Mouse (Mus musculus) hindbrain, embryonic 15.5 days (tissue): ENCODE measurements around the gene Ric1. TPM values are rescaled to one million over a fixed set of nuclear protein-coding genes. Genes with fewer than 3 reads are reported as not detected.

Experiments
- ATAC-seq: fragments of 200-750 bp; cut with Nextera tagmentation; 2 replicates; pipeline ENCODE4 v1.8.0; 2017; ENCODE audit warnings: low read depth, moderate number of reproducible peaks, moderate TSS enrichment; ENCODE audit not compliant: low FRiP score
- H3K27ac ChIP-seq: fragments of 300-500 bp; sonication (generic); replicated peaks from 2 replicates; pipeline ENCODE4 v1.5.1; 2015; ENCODE audit warnings: mild to moderate bottlenecking, inconsistent platforms
- H3K27me3 ChIP-seq: fragments of 300-500 bp; sonication (generic); 2 replicates; pipeline ENCODE4 v1.6.1; 2015; ENCODE audit warnings: control low read depth, inconsistent platforms
- H3K36me3 ChIP-seq: fragments of 300-500 bp; sonication (generic); 2 replicates; pipeline ENCODE4 v1.6.1; 2015; ENCODE audit warnings: control low read depth, inconsistent platforms
- H3K4me1 ChIP-seq: fragments of 300-500 bp; sonication (generic); replicated peaks from 2 replicates; pipeline ENCODE4 v1.6.1; 2015; ENCODE audit warnings: control low read depth, inconsistent platforms
- H3K4me2 ChIP-seq: fragments of 300-500 bp; sonication (generic); 2 replicates; pipeline ENCODE4 v1.6.1; 2015; ENCODE audit warnings: moderate library complexity, mild to moderate bottlenecking, inconsistent platforms
- H3K4me3 ChIP-seq: fragments of 300-500 bp; sonication (generic); 2 replicates; pipeline ENCODE4 v1.5.1; 2015; ENCODE audit warnings: mild to moderate bottlenecking, inconsistent platforms
- H3K9ac ChIP-seq: fragments of 300-500 bp; sonication (generic); 2 replicates; pipeline ENCODE4 v1.6.1; 2015; ENCODE audit warnings: inconsistent platforms
- H3K9me3 ChIP-seq: fragments of 300-500 bp; sonication (generic); 2 replicates; pipeline ENCODE4 v1.6.1; 2016; ENCODE audit warnings: control low read depth, inconsistent platforms
- WGBS: fragments of 180-500 bp; shearing (Covaris S2); methylation state at CpG from one replicate; pipeline ENCODE4 v1.1.7; 2015; 5-methylcytosine and 5-hydroxymethylcytosine counted together
- polyA plus RNA-seq: library from polyadenylated mRNA; unstranded; fragments of >200 nt; fragmentation: Nextera tagmentation; extraction: Ambion mirVana; gene quantifications from 2 replicates; pipeline ENCODE4 v1.2.1, GENCODE M21; 2015

Gene Ric1
- 12.0 and 12.2 TPM in 2 replicates for polyA plus RNA-seq

GRCm38 (mm10) chr19:29521637-29522435, at the start of gene Ric1:
TSS of gene Ric1 (plus strand) at chr19:29522282.
- H3K9ac ChIP-seq: peak within 1 kb of the TSS; percentile 93
- WGBS: under 1% methylated on average over 67 of the region's 80 CpGs
- peak; percentile 98 for ATAC-seq
- H3K4me3 ChIP-seq: peak within 1 kb of the TSS; percentile 95
- H3K4me1 ChIP-seq: peaks cover 25% of the 10 kb centered on the region
- H3K36me3 ChIP-seq: no peaks in the 10 kb centered on the region
- no peaks in the 10 kb centered on the region for H3K9me3 ChIP-seq
- peak within 1 kb of the TSS; percentile 95 for H3K27ac ChIP-seq
- no peaks in the 10 kb centered on the region for H3K27me3 ChIP-seq
- H3K4me2 ChIP-seq: peak within 1 kb of the TSS; percentile 94

GRCm38 (mm10) chr19:29472424-29472823, 49.7 kb upstream of the Ric1 start:
- H3K4me1 ChIP-seq: peaks cover 5% of the 10 kb centered on the region
- no peak overlapping the region for H3K4me2 ChIP-seq
- WGBS: 90% methylated on average over 8 of the region's 8 CpGs
- no peaks in the 10 kb centered on the region for H3K36me3 ChIP-seq
- no peak overlapping the region for H3K4me3 ChIP-seq
- H3K9ac ChIP-seq: no peak overlapping the region
- no peaks in the 10 kb centered on the region for H3K27me3 ChIP-seq
- ATAC-seq: no peak
- H3K27ac ChIP-seq: no peak overlapping the region
- no peaks in the 10 kb centered on the region for H3K9me3 ChIP-seq

GRCm38 (mm10) chr19:29472946-29473345, 49.1 kb upstream of the Ric1 start:
- H3K27me3 ChIP-seq: no peaks in the 10 kb centered on the region
- no peaks in the 10 kb centered on the region for H3K9me3 ChIP-seq
- no peak overlapping the region for H3K27ac ChIP-seq
- H3K36me3 ChIP-seq: no peaks in the 10 kb centered on the region
- no peak overlapping the region for H3K4me2 ChIP-seq
- ATAC-seq: no peak
- H3K4me1 ChIP-seq: peaks cover 5% of the 10 kb centered on the region
- H3K9ac ChIP-seq: no peak overlapping the region
- H3K4me3 ChIP-seq: no peak overlapping the region
- 93% methylated on average over 5 of the region's 5 CpGs for WGBS

GRCm38 (mm10) chr19:29474803-29475202, 47.3 kb upstream of the Ric1 start:
- Histone ChIP-seq H3K27ac (no peak overlapping the region), H3K4me3 (no peak overlapping the region), H3K9ac (no peak overlapping the region), H3K4me1 (peaks cover 5% of the 10 kb centered on the region), H3K9me3 (no peaks in the 10 kb centered on the region), H3K4me2 (no peak overlapping the region), H3K27me3 (no peaks in the 10 kb centered on the region), H3K36me3 (no peaks in the 10 kb centered on the region)
- 57% methylated on average over 2 of the region's 2 CpGs for WGBS
- ATAC-seq: no peak

GRCm38 (mm10) chr19:29475210-29475620, 46.9 kb upstream of the Ric1 start:
- Histone ChIP-seq H3K9ac (no peak overlapping the region), H3K27me3 (no peaks in the 10 kb centered on the region), H3K4me3 (no peak overlapping the region), H3K4me2 (no peak overlapping the region), H3K4me1 (peaks cover 5% of the 10 kb centered on the region), H3K27ac (no peak overlapping the region), H3K36me3 (no peaks in the 10 kb centered on the region), H3K9me3 (no peaks in the 10 kb centered on the region)
- ATAC-seq: no peak
- WGBS: 94% methylated on average over 4 of the region's 4 CpGs

- Histone ChIP-seq H3K9ac (no peak overlapping the region), H3K4me3 (no peak overlapping the region), H3K27me3 (no peaks in the 10 kb centered on the region), H3K36me3 (no peaks in the 10 kb centered on the region), H3K9me3 (no peaks in the 10 kb centered on the region), H3K4me2 (no peak overlapping the region), H3K27ac (no peak overlapping the region), H3K4me1 (no peaks in the 10 kb centered on the region)
- WGBS: 26% methylated on average over 4 of the region's 4 CpGs
- no peak for ATAC-seq
Measured at GRCm38 (mm10) chr19:29478598-29478997, 43.5 kb upstream of the Ric1 start.

- no peaks in the 10 kb centered on the region for H3K9me3 ChIP-seq
- 60% methylated on average over 6 of the region's 6 CpGs for WGBS
- no peak overlapping the region for H3K27ac ChIP-seq
- no peaks in the 10 kb centered on the region for H3K36me3 ChIP-seq
- no peaks in the 10 kb centered on the region for H3K4me1 ChIP-seq
- no peak overlapping the region for H3K4me3 ChIP-seq
- no peaks in the 10 kb centered on the region for H3K27me3 ChIP-seq
- H3K9ac ChIP-seq: no peak overlapping the region
- H3K4me2 ChIP-seq: no peak overlapping the region
- ATAC-seq: no peak
Measured at GRCm38 (mm10) chr19:29481578-29481977, 40.5 kb upstream of the Ric1 start.

- Histone ChIP-seq H3K27me3 (no peaks in the 10 kb centered on the region), H3K9ac (no peak overlapping the region), H3K27ac (no peak overlapping the region), H3K4me3 (no peak overlapping the region), H3K36me3 (no peaks in the 10 kb centered on the region), H3K9me3 (no peaks in the 10 kb centered on the region), H3K4me1 (no peaks in the 10 kb centered on the region), H3K4me2 (no peak overlapping the region)
- WGBS: 77% methylated on average over 5 of the region's 5 CpGs
- no peak for ATAC-seq
Measured at GRCm38 (mm10) chr19:29482148-29482547, 39.9 kb upstream of the Ric1 start.

GRCm38 (mm10) chr19:29482637-29483036, 39.4 kb upstream of the Ric1 start:
- Histone ChIP-seq H3K27ac (no peak overlapping the region), H3K9me3 (no peaks in the 10 kb centered on the region), H3K4me3 (no peak overlapping the region), H3K36me3 (no peaks in the 10 kb centered on the region), H3K4me2 (no peak overlapping the region), H3K27me3 (no peaks in the 10 kb centered on the region), H3K4me1 (no peaks in the 10 kb centered on the region), H3K9ac (no peak overlapping the region)
- 60% methylated on average over 3 of the region's 3 CpGs for WGBS
- ATAC-seq: no peak

GRCm38 (mm10) chr19:29483386-29483785, 38.7 kb upstream of the Ric1 start:
- Histone ChIP-seq H3K4me1 (no peaks in the 10 kb centered on the region), H3K4me3 (no peak overlapping the region), H3K27ac (no peak overlapping the region), H3K36me3 (no peaks in the 10 kb centered on the region), H3K27me3 (no peaks in the 10 kb centered on the region), H3K4me2 (no peak overlapping the region), H3K9ac (no peak overlapping the region), H3K9me3 (no peaks in the 10 kb centered on the region)
- no peak for ATAC-seq
- 84% methylated on average over 2 of the region's 2 CpGs for WGBS

GRCm38 (mm10) chr19:29484537-29484936, 37.5 kb upstream of the Ric1 start:
- H3K27ac ChIP-seq: no peak overlapping the region

GRCm38 (mm10) chr19:29485257-29485948, 36.7 kb upstream of the Ric1 start:
- no peak overlapping the region for H3K4me3 ChIP-seq
- no peak overlapping the region for H3K27ac ChIP-seq
- H3K27me3 ChIP-seq: no peaks in the 10 kb centered on the region
- no peak for ATAC-seq
- no peaks in the 10 kb centered on the region for H3K9me3 ChIP-seq
- no peaks in the 10 kb centered on the region for H3K4me1 ChIP-seq
- H3K9ac ChIP-seq: no peak overlapping the region
- 96% methylated on average over 3 of the region's 3 CpGs for WGBS
- H3K36me3 ChIP-seq: no peaks in the 10 kb centered on the region
- H3K4me2 ChIP-seq: no peak overlapping the region

More at GRCm38 (mm10) chr19:29484537-29484936, 37.5 kb upstream of the Ric1 start:
- no peak overlapping the region for H3K4me2 ChIP-seq
- H3K27me3 ChIP-seq: no peaks in the 10 kb centered on the region
- no peaks in the 10 kb centered on the region for H3K36me3 ChIP-seq
- H3K9ac ChIP-seq: no peak overlapping the region
- H3K4me3 ChIP-seq: no peak overlapping the region
- WGBS: 57% methylated on average over 2 of the region's 2 CpGs
- H3K9me3 ChIP-seq: no peaks in the 10 kb centered on the region
- ATAC-seq: no peak
- no peaks in the 10 kb centered on the region for H3K4me1 ChIP-seq
